Mouse (Mus musculus) heart, embryonic 13.5 days (tissue): ENCODE data around the gene Caprin2. TPM values are rescaled to one million over a fixed set of nuclear protein-coding genes. Genes with fewer than 3 reads are reported as not detected.

Experiments used
- polyA plus RNA-seq: library from polyadenylated mRNA; unstranded; fragments of >200 nt; fragmentation: Nextera tagmentation; extraction: Ambion mirVana; gene quantifications from 2 replicates; pipeline ENCODE4 v1.2.1, GENCODE M21; 2015

Caprin2 gene
- polyA plus RNA-seq, 1 experiment from 2014 or later = 11.7 TPM

Other genes with a start within 250 kb of the Caprin2 start
- gene Ipo8, start 64.8 kb downstream of the Caprin2 start, polyA plus RNA-seq = 15.4 and 17.2 TPM in 2 replicates
- 65.0 and 79.9 TPM in 2 replicates for gene Sinhcaf, start 50.2 kb upstream of the Caprin2 start, polyA plus RNA-seq
- gene Dennd5b, start 205.4 kb upstream of the Caprin2 start, polyA plus RNA-seq = 5.8 and 6.4 TPM in 2 replicates
- not detected in 2 replicates for gene Gm10203, start 233.9 kb upstream of the Caprin2 start, polyA plus RNA-seq
- gene Etfbkmt, start 243.6 kb upstream of the Caprin2 start, polyA plus RNA-seq = 13.6 and 14.6 TPM in 2 replicates